Mouse (Mus musculus): ENCODE data around the gene Gm21778.
"Not testable (repeated sequence)": the region's sequence is repeated elsewhere in the genome, so short reads cannot be mapped to it uniquely, and the experiment has no call there.

Gm21778 gene

DNA sequence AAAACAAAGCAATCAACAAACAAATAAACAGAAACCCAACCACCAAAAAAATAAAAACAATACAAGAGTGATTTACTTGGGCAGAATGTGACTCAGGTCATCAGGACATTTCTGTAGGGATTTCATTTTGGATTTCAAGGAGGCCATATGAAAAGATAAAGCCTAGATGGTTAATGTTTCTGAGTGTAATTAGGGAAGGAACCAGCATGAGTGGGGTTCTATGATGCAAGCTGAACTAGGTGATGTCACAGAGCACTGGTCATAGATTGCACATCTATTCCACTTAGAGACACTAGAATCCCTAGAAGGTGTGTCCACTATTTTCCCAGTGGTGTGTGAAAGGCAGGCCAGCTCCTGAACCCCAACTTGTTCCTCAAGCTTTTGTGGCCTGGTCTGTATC lies at the start of gene Gm21778:
Gene Gm21778, plus strand, starts transcription at position 301 of the 400 bp plus-strand sequence.
- DNase-seq = not testable (repeated sequence)

All from liver (tissue).